Mouse (Mus musculus): ENCODE measurements around the gene Rara.
"Not testable (repeated sequence)": the region's sequence is repeated elsewhere in the genome, so short reads cannot be mapped to it uniquely, and the experiment has no call there.

The Rara gene

DNA sequence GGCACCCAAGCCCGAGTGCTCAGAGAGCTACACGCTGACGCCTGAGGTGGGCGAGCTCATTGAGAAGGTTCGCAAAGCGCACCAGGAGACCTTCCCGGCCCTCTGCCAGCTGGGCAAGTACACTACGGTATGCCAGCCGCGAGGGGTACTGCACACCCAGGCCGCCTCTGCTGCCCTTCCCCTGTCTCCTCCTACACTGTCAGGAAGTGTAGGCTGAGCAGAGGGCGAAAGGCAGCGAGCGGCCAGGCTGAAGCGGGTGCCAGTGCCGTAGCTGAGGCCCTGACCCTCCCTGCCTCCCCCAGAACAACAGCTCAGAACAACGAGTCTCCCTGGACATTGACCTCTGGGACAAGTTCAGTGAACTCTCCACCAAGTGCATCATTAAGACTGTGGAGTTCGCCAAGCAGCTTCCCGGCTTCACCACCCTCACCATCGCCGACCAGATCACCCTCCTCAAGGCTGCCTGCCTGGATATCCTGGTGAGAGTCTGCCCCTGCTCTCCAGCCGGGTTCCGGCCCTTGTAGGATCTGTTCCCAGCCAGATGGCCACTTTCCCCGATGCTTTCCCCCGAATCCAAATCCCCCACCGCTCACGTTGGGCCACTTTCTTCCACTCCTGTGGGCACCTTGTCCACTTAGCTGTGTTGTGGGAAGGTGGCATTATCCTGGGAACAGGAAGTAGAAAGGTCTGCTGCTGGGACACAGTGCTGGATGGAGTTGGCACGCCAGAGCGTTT, 42.7 kb downstream of the Rara start:
- peak; percentile 86 to 90 for DNase-seq

DNA sequence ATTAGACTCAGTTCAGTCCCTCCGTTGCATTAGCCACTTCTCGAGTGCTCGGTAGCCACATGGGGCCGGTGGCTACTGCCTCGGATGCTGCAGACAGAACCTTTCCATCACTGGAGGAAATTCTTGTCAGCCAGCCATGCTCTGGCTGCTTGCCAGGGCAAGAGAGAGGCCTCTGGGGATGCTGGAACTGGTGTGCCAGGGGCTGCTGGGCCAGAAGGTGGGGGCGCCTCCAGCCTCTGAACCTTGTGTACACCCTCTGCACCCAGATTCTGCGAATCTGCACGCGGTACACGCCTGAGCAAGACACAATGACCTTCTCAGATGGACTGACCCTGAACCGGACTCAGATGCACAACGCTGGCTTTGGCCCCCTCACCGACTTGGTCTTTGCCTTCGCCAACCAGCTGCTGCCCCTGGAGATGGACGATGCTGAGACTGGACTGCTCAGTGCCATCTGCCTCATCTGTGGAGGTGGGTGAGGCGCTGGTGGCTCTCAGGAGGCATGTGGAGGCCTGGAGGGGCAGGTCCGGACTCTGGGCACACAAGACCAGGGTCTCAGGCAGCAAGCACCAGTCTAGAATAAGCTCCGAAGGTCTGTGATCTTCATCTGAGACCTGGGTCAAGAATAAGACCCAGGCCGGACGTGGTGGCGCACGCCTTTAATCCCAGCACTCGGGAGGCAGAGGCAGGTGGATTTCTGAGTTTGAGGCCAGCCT, 43.9 kb downstream of the Rara start:
- peak; percentile 73 to 88 for DNase-seq

DNA sequence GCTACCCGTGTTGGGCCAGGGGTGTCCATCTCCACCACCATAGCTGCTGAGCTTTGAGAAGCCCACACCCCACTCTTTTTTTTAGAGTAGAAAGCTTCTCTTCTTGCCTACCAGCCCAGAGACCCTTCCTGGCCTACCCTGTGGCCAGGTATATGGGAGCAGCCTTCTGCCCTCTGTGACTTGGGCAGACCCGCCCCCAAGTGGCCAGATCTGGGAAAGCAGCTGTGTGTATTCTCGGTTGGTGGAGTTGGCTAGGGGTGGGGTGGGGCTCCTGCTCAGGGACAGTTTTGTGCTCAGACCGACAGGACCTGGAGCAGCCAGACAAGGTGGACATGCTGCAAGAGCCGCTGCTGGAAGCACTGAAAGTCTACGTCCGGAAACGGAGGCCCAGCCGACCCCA, 44.6 kb downstream of the Rara start:
- peak; percentile 81 to 94 for DNase-seq

GRCm38 (mm10) chr11:98972801-98973360, 45.3 kb downstream of the Rara start:
- no peak for DNase-seq

- peak; percentile 53 to 78 for DNase-seq
These were observed 46.0 kb downstream of the Rara start for GRCm38 (mm10) chr11:98973584-98973983.

GRCm38 (mm10) chr11:98974213-98974612, 46.6 kb downstream of the Rara start:
- no peak for DNase-seq

DNA sequence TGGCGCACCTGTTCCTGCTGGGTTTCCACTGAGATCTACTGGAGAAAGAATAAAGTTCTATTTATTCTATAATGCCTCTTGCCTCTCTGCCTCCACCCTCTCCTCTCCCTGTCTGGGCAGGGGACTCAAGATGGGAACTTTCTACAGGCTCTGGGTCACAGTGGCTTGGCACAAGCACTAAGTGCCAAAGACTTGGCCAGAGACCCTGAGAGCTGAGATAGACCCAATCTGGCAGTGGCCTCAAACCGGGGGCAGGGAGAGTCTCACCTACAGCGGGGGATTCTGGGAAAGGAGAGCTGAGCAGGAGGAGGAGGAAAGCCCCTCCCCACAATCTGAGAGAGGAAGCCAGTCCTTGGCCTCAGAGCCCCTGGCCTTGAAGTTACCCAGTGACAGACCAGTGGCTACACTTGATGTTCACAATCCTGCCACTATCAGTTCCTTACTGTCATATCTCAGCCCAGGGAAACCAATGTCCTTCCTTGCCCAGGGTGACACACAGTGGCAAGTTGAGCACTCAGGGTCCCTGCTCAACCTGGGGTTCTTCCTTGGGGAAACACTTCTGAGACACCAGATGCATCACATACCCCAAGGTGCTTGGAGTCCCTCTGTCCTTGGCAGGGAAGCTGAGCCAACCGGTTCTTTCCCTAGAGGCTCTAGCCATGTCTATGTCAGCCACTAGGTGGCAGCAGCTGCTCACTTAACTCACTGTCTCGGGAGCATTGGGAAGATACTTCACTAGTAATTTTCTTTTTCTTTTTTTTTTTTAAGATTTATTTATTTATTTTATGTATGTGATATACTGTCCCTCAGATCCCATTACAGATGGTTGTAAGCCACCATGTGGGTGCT, 47.5 kb downstream of the Rara start:
- DNase-seq: peak; percentile 75 to 91

DNA sequence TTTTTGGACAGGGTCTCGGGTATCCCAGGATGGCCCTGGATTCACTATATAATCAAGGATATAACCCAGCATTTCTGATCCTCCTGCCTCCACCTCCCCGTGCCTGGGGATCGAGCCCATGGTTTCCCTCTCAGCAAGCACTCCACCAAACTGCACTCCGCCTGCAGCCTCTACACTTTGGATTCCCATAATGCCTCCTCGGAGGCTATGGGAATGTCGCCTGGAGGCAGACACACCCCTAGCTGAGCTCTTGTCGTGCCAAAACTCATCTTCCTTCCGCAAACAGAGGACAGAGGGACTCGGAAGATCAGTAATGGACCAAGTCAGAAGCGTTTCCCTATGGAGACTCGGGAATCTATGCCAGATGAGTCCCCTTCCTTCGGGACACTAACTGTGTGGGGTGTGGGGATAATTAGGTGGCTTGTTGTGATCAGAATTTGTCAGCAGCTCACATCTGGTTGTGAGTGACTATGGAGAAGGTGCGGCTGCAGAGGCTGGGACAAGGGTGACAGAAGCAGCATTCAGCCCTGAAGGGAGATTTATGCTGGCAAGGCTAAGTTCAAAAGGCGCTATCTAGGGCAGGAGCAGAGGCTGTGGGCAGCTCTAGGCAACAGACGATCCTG, 51.0 kb downstream of the Rara start:
- no peak for DNase-seq

DNA sequence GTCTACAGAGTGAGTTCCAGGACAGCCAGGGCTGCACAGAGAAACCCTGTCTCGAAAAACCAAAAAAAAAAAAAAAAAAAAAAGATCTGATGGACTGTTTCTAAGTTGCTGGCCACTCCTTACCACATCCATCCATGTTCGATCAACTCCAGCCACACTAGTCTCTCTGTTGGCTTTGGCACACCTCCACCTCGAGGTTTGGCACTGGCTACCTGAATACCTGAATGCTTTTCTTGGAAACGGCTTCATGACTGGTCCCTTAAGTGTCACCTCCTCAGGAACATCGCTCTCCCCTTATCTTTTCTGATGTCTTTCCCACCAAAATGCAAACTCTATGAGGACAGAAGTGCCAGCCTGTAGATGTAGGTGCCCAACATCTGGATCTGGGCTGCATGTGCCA, 51.7 kb downstream of the Rara start:
- no peak for DNase-seq

GRCm38 (mm10) chr11:98981289-98981996, 53.8 kb downstream of the Rara start:
- peak in 1 of 2 experiments; percentile 75 for DNase-seq

DNA sequence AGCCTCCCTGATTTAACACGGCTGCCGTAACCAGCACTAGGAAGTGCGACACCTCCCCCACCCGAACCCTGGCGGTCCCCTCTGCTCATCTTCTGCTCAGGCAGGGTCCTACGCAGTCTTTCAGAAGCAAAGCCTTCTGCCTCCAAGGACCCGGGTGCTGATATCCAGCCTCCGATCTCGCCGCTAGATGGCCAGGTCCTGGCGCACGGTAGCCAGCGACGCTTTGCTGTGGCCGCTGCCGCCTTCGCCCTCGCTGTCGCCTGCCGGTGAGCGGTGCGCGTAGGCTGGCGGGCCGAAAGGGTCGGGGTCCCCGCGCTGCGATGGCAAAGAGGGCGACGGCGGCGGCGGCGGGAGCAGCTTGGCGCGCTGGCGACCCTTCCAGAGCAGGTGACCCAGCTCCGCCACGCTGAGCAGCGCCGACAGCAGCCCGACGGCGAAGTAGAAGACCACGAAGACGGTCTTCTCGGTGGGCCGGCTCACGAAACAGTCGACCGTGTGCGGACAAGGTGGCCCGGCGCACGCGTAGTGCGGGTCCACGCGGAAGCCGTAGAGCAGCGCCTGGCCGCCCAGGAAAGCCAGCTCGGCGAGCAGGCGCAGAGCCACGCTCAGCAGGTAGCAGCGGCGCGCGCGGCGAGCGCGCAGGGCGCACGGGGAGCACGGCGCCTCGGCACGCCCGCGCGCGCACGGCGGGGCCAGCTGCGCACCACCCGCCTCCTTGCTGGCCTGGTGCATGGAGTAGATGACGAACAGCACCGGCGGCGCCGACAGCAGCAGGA, 54.6 kb downstream of the Rara start:
- DNase-seq: peak; percentile 51 to 86

- no peak for DNase-seq
These were observed 55.1 kb downstream of the Rara start, which contains the start of gene Gjd3 for GRCm38 (mm10) chr11:98982773-98983133. TSS of gene Gjd3 (minus strand) at chr11:98983016.

DNA sequence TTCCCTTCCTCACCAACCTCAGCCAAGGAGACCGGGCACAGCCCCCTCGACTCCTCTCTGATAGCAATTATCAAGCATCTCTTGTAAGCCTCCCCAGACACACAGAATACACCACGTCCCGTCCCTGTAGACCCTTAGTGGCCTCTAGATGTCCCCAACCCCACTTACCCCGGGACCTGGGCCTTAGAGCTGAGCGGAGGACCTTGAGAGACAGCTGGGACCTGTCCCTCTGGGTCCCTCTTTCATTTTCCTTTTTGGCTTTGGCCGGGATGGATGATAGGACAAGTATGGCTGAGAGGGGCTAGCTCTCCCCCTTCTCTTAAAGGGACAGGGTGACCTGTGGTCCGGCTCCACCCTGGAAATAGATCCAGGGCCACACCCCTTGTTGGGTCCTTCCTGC, 55.9 kb downstream of the Rara start:
- DNase-seq: no peak

GRCm38 (mm10) chr11:98985542-98985941, 57.9 kb downstream of the Rara start:
- DNase-seq: no peak

- DNase-seq: not testable (repeated sequence)
These were observed 60.6 kb downstream of the Rara start for GRCm38 (mm10) chr11:98988260-98988659.

DNA sequence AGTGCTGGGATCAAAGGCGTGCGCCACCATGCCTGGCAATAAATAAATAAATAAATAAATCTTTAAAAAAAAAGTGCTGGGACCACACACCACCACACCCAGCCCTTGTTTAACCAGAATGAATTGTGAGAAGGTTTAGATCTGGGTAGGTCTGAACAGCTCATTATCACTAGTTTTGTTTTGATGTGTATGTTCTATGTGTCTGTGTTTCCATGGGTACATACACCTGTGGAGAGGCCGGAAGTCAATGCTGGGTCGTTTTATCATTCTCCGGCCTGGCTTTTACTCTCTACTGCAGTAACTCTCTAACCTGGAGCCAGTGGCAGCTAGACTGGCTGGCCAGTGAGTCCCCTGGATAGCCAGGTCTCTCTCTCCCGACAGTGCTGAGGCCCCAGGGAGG, 63.2 kb downstream of the Rara start:
- no peak for DNase-seq

- no peak for DNase-seq
These were observed 68.4 kb downstream of the Rara start for GRCm38 (mm10) chr11:98995987-98996386.

DNA sequence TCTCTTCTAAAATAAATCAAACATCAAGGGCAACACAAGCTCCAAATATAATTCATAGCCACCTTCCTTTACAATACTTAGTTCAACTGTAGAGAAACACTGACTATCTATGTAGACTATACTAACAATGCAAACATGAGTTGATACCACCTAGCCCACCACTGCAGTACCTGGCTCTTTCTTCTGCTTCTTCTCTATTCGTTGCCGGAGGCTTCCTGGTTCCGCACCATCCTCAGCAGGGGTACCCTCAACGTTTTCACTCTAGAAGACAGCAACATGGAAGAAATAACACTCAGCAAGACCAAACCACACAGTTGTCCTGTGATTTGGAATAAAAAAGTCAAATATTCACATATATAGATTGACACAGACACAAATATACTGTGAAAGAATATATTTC, 70.0 kb downstream of the Rara start:
- DNase-seq: no peak

- DNase-seq: no peak
These were observed 71.2 kb downstream of the Rara start for GRCm38 (mm10) chr11:98998776-98999175.

DNA sequence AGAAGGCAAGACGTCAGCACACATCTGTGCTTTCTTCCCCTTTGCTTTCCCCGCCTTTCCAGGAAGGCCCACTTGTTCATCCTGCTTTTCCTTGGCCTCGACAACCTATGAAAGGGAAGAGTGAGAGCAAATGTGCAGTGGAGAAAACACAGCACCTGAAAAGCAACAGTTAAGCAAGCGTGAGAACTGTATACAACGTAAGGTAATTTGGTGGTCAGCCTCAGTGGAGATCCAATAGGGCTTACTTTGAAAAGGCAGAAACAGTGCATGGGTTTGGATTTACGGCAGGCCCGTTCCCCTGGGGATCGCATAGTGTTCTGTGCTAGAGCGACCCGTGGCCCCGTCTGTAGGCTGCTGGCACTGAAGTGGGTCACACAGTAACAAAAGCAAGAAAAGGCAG, 71.6 kb downstream of the Rara start:
- no peak for DNase-seq

GRCm38 (mm10) chr11:99006788-99007187, 79.2 kb downstream of the Rara start:
- no peak for DNase-seq
